Comparison of ENCODE assay signal across 15 mouse cellular contexts in genomic region chr19:28291596-28291995, GRCm38 (mm10).
"Had no signal": no experiment of that assay in that cellular context is flagged by ENCODE, and none has a peak within 500 bp of the region (broad histone marks: within the 10 kb centered on the region; RNA-seq: fewer than 3 reads in every experiment).

No protein-coding gene starts in this region.

- H3K27ac ChIP-seq: left cerebral cortex, adult 2 months; limb, embryonic 12.5 days; liver, embryonic 13.5 days; lung, embryonic 15.5 days; macrophage; midbrain, embryonic 12.5 days; neural tube, embryonic 15.5 days had no signal

- H3K9ac ChIP-seq: limb, embryonic 12.5 days; liver, embryonic 13.5 days; liver, postnatal 0 days; lung, embryonic 15.5 days; midbrain, embryonic 12.5 days; neural tube, embryonic 15.5 days had no signal

- H3K36me3 ChIP-seq: limb, embryonic 12.5 days; liver, embryonic 13.5 days; lung, embryonic 15.5 days; midbrain, embryonic 12.5 days; neural tube, embryonic 15.5 days had no signal

- ATAC-seq: liver, postnatal 0 days had no signal

- DNase-seq: kidney, postnatal 10 days; liver; liver, embryonic 13.5 days; liver, postnatal 0 days; lung, postnatal 14 days; right cerebral cortex, adult 18-20 months; thymus, adult 2 months; thymus, postnatal 25 days had no signal

- H3K4me2 ChIP-seq: limb, embryonic 12.5 days; liver, embryonic 13.5 days; lung, embryonic 15.5 days; midbrain, embryonic 12.5 days; neural tube, embryonic 15.5 days had no signal

- H3K4me3 ChIP-seq: left cerebral cortex, adult 2 months; limb, embryonic 12.5 days; liver, embryonic 13.5 days; lung, embryonic 15.5 days; megakaryocyte, embryonic 14.5 days; midbrain, embryonic 12.5 days; neural tube, embryonic 15.5 days had no signal

- H3K27me3 ChIP-seq: limb, embryonic 12.5 days; liver, embryonic 13.5 days; lung, embryonic 15.5 days; megakaryocyte, embryonic 14.5 days; neural tube, embryonic 15.5 days had no signal

- H3K9me3 ChIP-seq: limb, embryonic 12.5 days; liver, embryonic 13.5 days; lung, embryonic 15.5 days; midbrain, embryonic 12.5 days; neural tube, embryonic 15.5 days had no signal

- H3K4me1 ChIP-seq: limb, embryonic 12.5 days; liver, embryonic 13.5 days; lung, embryonic 15.5 days; megakaryocyte, embryonic 14.5 days; midbrain, embryonic 12.5 days; neural tube, embryonic 15.5 days had no signal
